Mouse (Mus musculus) embryonic facial prominence, embryonic 10.5 days (tissue): ENCODE measurements around the gene Smoc2. TPM values are rescaled to one million over a fixed set of nuclear protein-coding genes. Genes with fewer than 3 reads are reported as not detected.

ENCODE experiments used
- DNase-seq: peaks from one replicate; pipeline ENCODE4 v3.0.0-alpha.2; 2017; ENCODE audit warnings: low spot score
- H3K27ac ChIP-seq: fragments of 300-500 bp; sonication (generic); replicated peaks from 2 replicates; pipeline ENCODE4 v1.5.1; 2016; ENCODE audit warnings: mild to moderate bottlenecking
- H3K27me3 ChIP-seq: fragments of 300-500 bp; sonication (generic); replicated peaks from 2 replicates; pipeline ENCODE4 v1.6.1; 2016; ENCODE audit warnings: low read depth, mild to moderate bottlenecking; ENCODE audit not compliant: poor library complexity, severe bottlenecking
- H3K36me3 ChIP-seq: fragments of 300-500 bp; sonication (generic); replicated peaks from 2 replicates; pipeline ENCODE4 v1.6.1; 2016; ENCODE audit warnings: mild to moderate bottlenecking, moderate library complexity
- H3K4me1 ChIP-seq: fragments of 300-500 bp; sonication (generic); 2 replicates; pipeline ENCODE4 v1.6.1; 2016
- H3K4me3 ChIP-seq: fragments of 300-500 bp; sonication (generic); 2 replicates; pipeline ENCODE4 v1.5.1; 2016; ENCODE audit warnings: mild to moderate bottlenecking, moderate library complexity
- H3K9me3 ChIP-seq: fragments of 300-500 bp; sonication (generic); 2 replicates; pipeline ENCODE4 v1.6.1; 2016; ENCODE audit warnings: mild to moderate bottlenecking
- WGBS: fragments of 180-500 bp; shearing (Covaris S2); methylation state at CpG from one replicate; pipeline ENCODE4 v1.1.7; 2016; 5-methylcytosine and 5-hydroxymethylcytosine counted together
- polyA plus RNA-seq: library from polyadenylated mRNA; unstranded; fragments of >200 nt; fragmentation: Nextera tagmentation; extraction: Ambion mirVana; gene quantifications from 2 replicates; pipeline ENCODE4 v1.2.1, GENCODE M21; 2016

Gene Smoc2
- polyA plus RNA-seq: 12.0 and 18.1 TPM in 2 replicates

- Histone ChIP-seq H3K27me3 (peaks cover 96% of the 10 kb centered on the region), H3K27ac (peak within 1 kb of the TSS; percentile 61)
Measured at GRCm38 (mm10) chr17:14279177-14279965, at the start of gene Smoc2. Smoc2 (plus strand) TSS chr17:14279506.

DNA sequence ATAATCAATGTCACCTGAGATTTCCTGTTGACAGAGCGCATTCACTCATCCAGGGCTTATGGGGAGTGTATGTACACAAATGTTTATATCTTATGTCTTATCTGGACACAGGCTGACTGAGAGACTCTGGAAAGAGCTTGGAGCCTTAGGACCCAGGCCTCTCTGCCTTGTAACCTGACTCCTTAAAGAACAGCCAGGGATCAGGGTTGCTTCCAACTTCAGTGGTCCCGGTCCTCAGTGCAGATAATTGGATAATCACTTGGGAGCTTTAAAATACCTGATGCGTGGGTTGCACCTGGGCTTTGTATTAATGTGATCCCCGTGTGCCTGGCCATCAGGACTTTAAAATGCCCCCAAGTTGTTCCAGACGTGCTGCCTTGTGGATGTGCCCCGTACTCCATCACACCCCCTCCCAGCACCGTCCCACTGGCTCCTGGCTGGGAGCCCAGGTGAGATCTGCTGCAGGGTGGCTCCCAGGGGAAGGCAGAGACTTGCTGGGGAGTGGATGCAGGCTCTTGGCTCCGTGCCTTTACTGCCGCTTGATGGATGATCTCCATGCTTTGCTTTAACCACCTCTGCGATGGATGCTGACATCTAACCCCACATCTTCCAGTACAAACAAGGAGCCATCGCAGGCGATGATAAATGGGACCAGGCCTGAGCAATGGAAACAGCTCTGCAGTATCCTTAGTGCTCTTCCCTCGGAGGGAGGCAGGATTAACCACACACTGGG is 48.4 kb upstream of the Smoc2 start:
- 15% methylated on average over 13 of the region's 13 CpGs for WGBS
- H3K4me1 ChIP-seq: peaks cover 41% of the 10 kb centered on the region
- H3K36me3 ChIP-seq: no peaks in the 10 kb centered on the region
- H3K27ac ChIP-seq: 0 out of 2 replicates have a peak overlapping the region, but pooled peaks have one; percentile 5
- peaks cover 37% of the 10 kb centered on the region for H3K27me3 ChIP-seq
- H3K4me3 ChIP-seq: no peak overlapping the region
- peak; percentile 21 for DNase-seq
- H3K9me3 ChIP-seq: no peaks in the 10 kb centered on the region

More at GRCm38 (mm10) chr17:14279177-14279965, at the start of gene Smoc2:
- WGBS: under 1% methylated on average over 61 of the region's 61 CpGs
- Histone ChIP-seq H3K9me3 (no peaks in the 10 kb centered on the region), H3K4me3 (peak within 1 kb of the TSS; percentile 67), H3K4me1 (peaks cover 34% of the 10 kb centered on the region), H3K36me3 (no peaks in the 10 kb centered on the region)
- peak; percentile 74 for DNase-seq

- peaks cover 32% of the 10 kb centered on the region for H3K4me1 ChIP-seq
- H3K36me3 ChIP-seq: no peaks in the 10 kb centered on the region
- H3K4me3 ChIP-seq: no peak overlapping the region
- peaks cover 39% of the 10 kb centered on the region for H3K27me3 ChIP-seq
- no peak overlapping the region for H3K27ac ChIP-seq
- peak; percentile 87 for DNase-seq
- no peaks in the 10 kb centered on the region for H3K9me3 ChIP-seq
- WGBS: 58% methylated on average over 3 of the region's 3 CpGs
Measured at GRCm38 (mm10) chr17:14232629-14233028, 46.7 kb upstream of the Smoc2 start.

DNA sequence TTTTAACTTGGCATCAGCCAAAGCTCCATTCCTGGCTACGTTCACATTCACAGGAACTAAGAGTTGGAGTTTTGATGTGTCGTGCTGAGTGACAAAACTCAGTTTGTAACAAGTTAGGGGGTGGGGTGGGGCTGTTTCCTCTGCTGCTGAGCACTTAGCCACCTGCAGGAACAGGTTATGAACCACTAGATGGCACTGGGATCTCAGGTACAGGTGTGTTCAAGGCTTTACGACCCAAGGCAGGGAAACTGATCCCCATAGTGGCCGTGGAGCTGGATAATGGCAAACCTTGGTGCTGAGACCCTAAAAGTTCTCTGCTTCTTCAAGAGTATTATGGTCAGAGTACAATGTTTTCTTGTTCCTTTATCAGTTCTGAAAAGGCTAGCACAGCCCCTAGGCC is 45.6 kb upstream of the Smoc2 start:
- no peaks in the 10 kb centered on the region for H3K9me3 ChIP-seq
- no peak overlapping the region for H3K27ac ChIP-seq
- peaks cover 35% of the 10 kb centered on the region for H3K27me3 ChIP-seq
- 41% methylated on average over 4 of the region's 4 CpGs for WGBS
- no peaks in the 10 kb centered on the region for H3K36me3 ChIP-seq
- H3K4me1 ChIP-seq: peaks cover 29% of the 10 kb centered on the region
- H3K4me3 ChIP-seq: no peak overlapping the region
- no peak for DNase-seq

DNA sequence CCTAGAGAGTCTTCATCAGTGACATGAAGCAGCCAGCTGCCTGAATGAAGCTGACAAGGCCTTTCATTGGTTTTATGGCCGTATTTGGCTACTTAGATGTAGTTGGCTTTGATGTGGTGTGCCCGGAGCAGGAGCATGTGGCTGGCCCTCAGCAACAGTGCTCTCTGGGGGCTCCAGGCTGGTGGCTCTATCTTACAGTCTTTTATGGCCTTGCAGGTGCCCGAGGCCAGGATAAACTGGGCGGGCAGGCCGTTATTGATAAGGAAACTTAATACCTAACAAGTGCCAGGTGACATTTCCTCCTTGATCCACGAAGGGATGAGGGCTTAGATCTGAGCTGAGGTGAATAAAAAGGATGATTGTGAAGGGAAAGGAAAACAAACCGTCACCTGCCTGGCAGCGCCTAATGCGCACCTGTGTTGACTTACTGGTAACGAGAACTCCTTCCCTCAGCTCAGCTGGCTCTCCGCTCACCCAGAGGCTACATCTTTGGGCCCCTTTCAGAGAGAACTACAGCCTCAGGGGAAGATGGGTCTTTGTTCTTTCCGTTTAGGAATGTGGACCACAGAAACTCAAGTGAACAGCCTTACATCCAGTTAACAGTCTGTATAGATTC is 44.4 kb upstream of the Smoc2 start:
- WGBS: 58% methylated on average over 12 of the region's 12 CpGs
- Histone ChIP-seq H3K4me1 (peaks cover 24% of the 10 kb centered on the region), H3K36me3 (no peaks in the 10 kb centered on the region), H3K27me3 (peaks cover 35% of the 10 kb centered on the region), H3K27ac (no peak overlapping the region), H3K9me3 (no peaks in the 10 kb centered on the region), H3K4me3 (no peak overlapping the region)
- DNase-seq: no peak

DNA sequence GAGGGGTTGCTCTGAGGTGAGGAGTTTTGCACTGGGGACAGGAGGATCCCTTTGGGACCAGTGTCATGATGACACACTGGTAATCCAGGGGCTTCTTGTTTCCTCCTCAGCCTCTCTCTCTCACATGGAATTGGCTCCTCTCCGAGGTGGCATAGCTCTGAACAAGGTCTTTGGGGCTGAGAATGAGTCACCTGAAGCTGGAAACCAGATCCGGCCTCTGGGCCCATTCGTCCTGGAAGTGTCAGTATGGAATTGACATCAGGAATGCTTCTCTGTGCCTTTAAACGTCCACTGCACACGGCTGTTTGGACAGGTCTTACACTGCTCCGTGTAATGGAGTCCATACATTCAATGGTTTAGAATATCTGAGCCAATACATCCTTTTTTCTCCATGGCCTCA is 42.2 kb upstream of the Smoc2 start:
- Histone ChIP-seq H3K27me3 (peaks cover 18% of the 10 kb centered on the region), H3K27ac (no peak overlapping the region), H3K4me1 (peaks cover 6% of the 10 kb centered on the region; the same call in 1 of the 2 replicates), H3K9me3 (no peaks in the 10 kb centered on the region), H3K36me3 (no peaks in the 10 kb centered on the region), H3K4me3 (no peak overlapping the region)
- no peak for DNase-seq
- WGBS: 70% methylated on average over 6 of the region's 6 CpGs

GRCm38 (mm10) chr17:14239960-14240359 is 39.3 kb upstream of the Smoc2 start:
- no peaks in the 10 kb centered on the region for H3K9me3 ChIP-seq
- no peak for DNase-seq

DNA sequence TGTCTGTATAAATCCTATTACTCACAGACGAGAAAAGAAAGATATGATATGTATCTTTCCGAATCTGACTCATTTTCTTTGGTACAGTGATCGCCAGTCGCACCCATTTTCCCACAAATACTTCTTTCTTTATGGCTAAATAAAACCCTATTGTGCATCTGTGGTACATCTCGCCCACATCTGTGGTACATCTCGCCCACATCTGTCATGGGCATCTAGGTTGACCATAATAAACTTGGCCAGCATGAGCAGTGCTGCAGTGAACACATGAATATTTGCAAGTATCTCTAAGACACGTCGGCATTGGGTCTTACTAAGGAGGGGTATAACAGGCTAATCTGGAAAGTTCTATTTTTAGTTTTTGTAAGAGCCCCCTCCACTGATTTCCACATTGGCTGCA is 36.7 kb upstream of the Smoc2 start:
- no peak for DNase-seq
- no peaks in the 10 kb centered on the region for H3K4me1 ChIP-seq
- no peaks in the 10 kb centered on the region for H3K36me3 ChIP-seq
- WGBS: 90% methylated on average over 8 of the region's 8 CpGs
- H3K4me3 ChIP-seq: no peak overlapping the region
- H3K9me3 ChIP-seq: no peaks in the 10 kb centered on the region
- no peak overlapping the region for H3K27ac ChIP-seq
- H3K27me3 ChIP-seq: peaks cover 10% of the 10 kb centered on the region; the same call in 1 of the 2 replicates

More at GRCm38 (mm10) chr17:14239960-14240359, 39.3 kb upstream of the Smoc2 start:
- WGBS: 89% methylated on average over 10 of the region's 10 CpGs
- peaks cover 17% of the 10 kb centered on the region for H3K27me3 ChIP-seq
- no peak overlapping the region for H3K4me3 ChIP-seq
- H3K4me1 ChIP-seq: 0 out of 2 replicates have a peak, but pooled peaks cover 4% of the 10 kb centered on the region
- no peak overlapping the region for H3K27ac ChIP-seq
- no peaks in the 10 kb centered on the region for H3K36me3 ChIP-seq

GRCm38 (mm10) chr17:14244195-14244965 is 34.9 kb upstream of the Smoc2 start:
- no peaks in the 10 kb centered on the region for H3K9me3 ChIP-seq
- H3K4me1 ChIP-seq: no peaks in the 10 kb centered on the region
- no peak overlapping the region for H3K27ac ChIP-seq
- 68% methylated on average over 11 of the region's 11 CpGs for WGBS
- peaks cover 14% of the 10 kb centered on the region; the same call in 1 of the 2 replicates for H3K27me3 ChIP-seq
- H3K36me3 ChIP-seq: no peaks in the 10 kb centered on the region
- no peak for DNase-seq
- H3K4me3 ChIP-seq: no peak overlapping the region

GRCm38 (mm10) chr17:14246266-14246665 is 33.0 kb upstream of the Smoc2 start:
- Histone ChIP-seq H3K4me3 (no peak overlapping the region), H3K36me3 (no peaks in the 10 kb centered on the region), H3K4me1 (no peaks in the 10 kb centered on the region; the same call in 1 of the 2 replicates), H3K9me3 (no peaks in the 10 kb centered on the region), H3K27ac (no peak overlapping the region), H3K27me3 (peaks cover 14% of the 10 kb centered on the region; the same call in 1 of the 2 replicates)
- DNase-seq: no peak
- WGBS: 88% methylated on average over 2 of the region's 2 CpGs

DNA sequence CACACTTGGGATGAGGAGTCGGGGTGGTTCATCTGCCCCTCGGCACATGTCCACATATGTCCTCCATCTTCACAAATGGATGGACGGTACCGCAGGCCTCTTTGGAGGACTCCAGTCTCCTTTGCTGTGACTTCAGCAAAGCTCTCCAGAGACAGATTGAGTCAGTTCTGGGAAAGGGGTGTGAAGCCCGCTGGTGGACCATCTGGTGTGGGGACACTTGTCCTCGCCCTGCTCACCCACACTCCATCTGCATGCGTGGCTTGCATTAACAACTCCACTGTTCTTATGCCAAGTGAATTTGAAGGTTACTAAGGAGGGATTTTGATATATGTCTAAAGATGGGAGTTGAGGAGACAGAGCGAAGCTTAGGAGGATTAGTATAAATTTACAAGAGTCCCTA is 31.4 kb upstream of the Smoc2 start:
- DNase-seq: no peak
- H3K9me3 ChIP-seq: no peaks in the 10 kb centered on the region
- no peak overlapping the region for H3K4me3 ChIP-seq
- no peak overlapping the region for H3K27ac ChIP-seq
- no peaks in the 10 kb centered on the region for H3K36me3 ChIP-seq
- WGBS: 93% methylated on average over 8 of the region's 8 CpGs
- peaks cover 14% of the 10 kb centered on the region; the same call in 1 of the 2 replicates for H3K27me3 ChIP-seq
- peaks cover 3% of the 10 kb centered on the region; the same call in 1 of the 2 replicates for H3K4me1 ChIP-seq

- Histone ChIP-seq H3K27ac (no peak overlapping the region), H3K27me3 (peaks cover 8% of the 10 kb centered on the region; the same call in 1 of the 2 replicates), H3K4me1 (peaks cover 7% of the 10 kb centered on the region), H3K36me3 (no peaks in the 10 kb centered on the region), H3K9me3 (no peaks in the 10 kb centered on the region), H3K4me3 (no peak overlapping the region)
- WGBS: 72% methylated on average over 4 of the region's 4 CpGs
- DNase-seq: no peak
Measured at GRCm38 (mm10) chr17:14249595-14249994, 29.7 kb upstream of the Smoc2 start.
